Comparison of ENCODE assay signal across 8 mouse cellular contexts in the genomic region with DNA sequence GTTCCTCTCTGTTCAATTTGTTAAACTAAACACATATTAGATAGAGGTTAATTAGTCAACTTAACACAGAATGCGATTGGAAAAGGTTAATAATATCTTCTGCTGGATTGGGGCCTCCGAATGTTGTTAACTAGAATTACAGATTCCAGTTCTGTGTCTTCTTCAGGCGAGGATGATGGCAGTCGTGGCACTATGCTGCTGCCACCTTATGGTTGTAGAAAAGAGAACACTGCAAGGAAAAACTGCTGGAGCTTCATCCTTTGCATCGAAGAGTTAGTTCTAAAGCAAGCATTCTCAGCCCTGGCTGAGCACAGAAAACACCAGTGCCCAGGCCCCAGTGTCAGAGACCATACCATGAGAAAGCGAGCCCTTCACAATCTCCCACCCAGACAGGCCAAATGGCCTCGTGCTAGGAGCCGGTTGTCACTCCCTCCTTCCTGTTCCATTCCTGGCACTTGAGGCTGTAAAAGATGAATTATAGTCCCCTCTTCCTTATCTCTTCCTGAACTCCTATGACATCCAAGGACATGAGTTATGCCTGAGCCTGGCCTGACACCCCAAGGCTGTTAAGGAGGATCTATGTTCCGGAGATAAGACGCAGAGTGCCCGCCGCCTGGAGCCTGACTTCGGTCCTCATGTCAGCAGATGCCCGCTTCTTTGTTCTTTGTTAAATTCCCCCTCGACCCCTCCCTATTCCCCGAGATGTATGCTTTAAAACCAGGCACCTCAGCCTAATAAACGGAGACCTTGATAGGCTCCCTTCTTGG.
DNase-seq lines count a peak whose midpoint lies in the region; ATAC-seq and TF ChIP-seq lines count a peak whose summit lies in the region.
"Not testable (repeated sequence)": the region's sequence is repeated elsewhere in the genome, so short reads cannot be mapped to it uniquely, and the experiment has no call there.

No protein-coding gene starts in this region.

- not testable (repeated sequence) for H3K27me3 ChIP-seq in CH12.LX (replicated peaks); hindbrain, postnatal 0 days (ENCODE audit: insufficient read depth, low read length); midbrain, embryonic 16.5 days (ENCODE audit: control insufficient read depth, insufficient read depth, low read depth, low read length)

- TF ChIP-seq EP300 in CH12.LX (IDR thresholded peaks at IDR 0.05; ENCODE audit: low read length) = not testable (repeated sequence)

- ATAC-seq in frontal cortex, adult (ENCODE audit: low TSS enrichment) = peak; percentile 74
- ATAC-seq in hindbrain, postnatal 0 days; midbrain, embryonic 16.5 days: not testable (repeated sequence)

- not testable (repeated sequence) for TF ChIP-seq POLR2A in CH12.LX (IDR thresholded peaks at IDR 0.05; ENCODE audit: low read depth, low read length)

- dilution Hi-C loops in CH12.LX (cut with MboI; ENCODE audit: extremely low pct_ligation_motif_present, extremely low pct_unique_long_range_greater_than_20kb, low sequenced_read_pairs) = not testable (repeated sequence)

- not testable (repeated sequence) for H3K9me3 ChIP-seq in CH12.LX (replicated peaks; ENCODE audit: low read length); hindbrain, postnatal 0 days (ENCODE audit: low read length); midbrain, embryonic 16.5 days (replicated peaks; ENCODE audit: control insufficient read depth, low read length, poor library complexity, severe bottlenecking)

- TF ChIP-seq CTCF in CH12.LX (conservative IDR thresholded peaks at IDR 0.05 in 1 of 2, IDR thresholded peaks at IDR 0.05 in 1 of 2; ENCODE audit: low read depth in 2 of 2, low read length in 2 of 2) = peak in 1 of 2 experiments; percentile 50; a peak in 2 of 4 replicates
- peak; percentile 65 for TF ChIP-seq CTCF in hindbrain, postnatal 0 days (IDR thresholded peaks at IDR 0.05; ENCODE audit: low read depth)

- not testable (repeated sequence) for H3K9ac ChIP-seq in CH12.LX (ENCODE audit: insufficient read depth, low read depth); hindbrain, postnatal 0 days (replicated peaks; ENCODE audit: low read length); midbrain, embryonic 16.5 days (ENCODE audit: low read depth, low read length)

- H3K4me3 ChIP-seq in CH12.LX (replicated peaks in 1 of 3; ENCODE audit: low read depth in 2 of 3, low read length in 2 of 3, poor library complexity in 1 of 3); hindbrain, postnatal 0 days (ENCODE audit: low read length); midbrain, embryonic 16.5 days (ENCODE audit: low read depth, low read length): not testable (repeated sequence)

- H3K27ac ChIP-seq in CH12.LX (ENCODE audit: insufficient read depth, low read depth); hindbrain, postnatal 0 days: not testable (repeated sequence)
- H3K27ac ChIP-seq in midbrain, embryonic 16.5 days (ENCODE audit: low read length) = 0 out of 2 replicates have a peak overlapping the region, but pooled peaks have one; percentile 37

- not testable (repeated sequence) for DNase-seq in CH12.LX (ENCODE audit: extremely low read depth)
- peak; percentile 53 for DNase-seq in adrenal gland, postnatal 14 days
- DNase-seq in cerebellum, postnatal 14 days = peak; percentile 19 to 32
- peak; percentile 65 for DNase-seq in hindbrain, postnatal 0 days (ENCODE audit: low spot score)
- DNase-seq in layer of hippocampus, adult 11-12 months (ENCODE audit: low spot score) = peak; percentile 40
- peak; percentile 41 for DNase-seq in telencephalon, adult 2 months (ENCODE audit: low read depth, low spot score)

- in situ Hi-C loops in CH12.LX (cut with MboI; ENCODE audit: low pct_ligation_motif_present, low pct_unique_long_range_greater_than_20kb, low sequenced_read_pairs) = not testable (repeated sequence)

- not testable (repeated sequence) for H3K4me1 ChIP-seq in CH12.LX (ENCODE audit: control insufficient read depth in 1 of 2, insufficient read depth in 2 of 2); hindbrain, postnatal 0 days (ENCODE audit: insufficient read depth, low read length); midbrain, embryonic 16.5 days (ENCODE audit: control insufficient read depth, insufficient read depth, low read length)

- peak; percentile 53 for TF ChIP-seq RAD21 in CH12.LX (IDR thresholded peaks at IDR 0.05; ENCODE audit: low read depth, low read length)

- 74% methylated on average over 17 of the region's 17 CpGs for whole genome bisulfite sequencing in hindbrain, postnatal 0 days
- 78% methylated on average over 17 of the region's 17 CpGs for WGBS in midbrain, embryonic 16.5 days

- not testable (repeated sequence) for H3K36me3 ChIP-seq in CH12.LX (replicated peaks in 1 of 2; ENCODE audit: control insufficient read depth in 1 of 2, insufficient read depth in 1 of 2, low read length in 1 of 2); hindbrain, postnatal 0 days (ENCODE audit: insufficient read depth, low read length); midbrain, embryonic 16.5 days (ENCODE audit: control insufficient read depth, insufficient read depth, low read length)

- not testable (repeated sequence) for H3K4me2 ChIP-seq in CH12.LX (ENCODE audit: insufficient read depth, low read depth, poor library complexity, severe bottlenecking); hindbrain, postnatal 0 days (ENCODE audit: low read depth, low read length); midbrain, embryonic 16.5 days (ENCODE audit: low read length)

- not testable (repeated sequence) for H3K79me2 ChIP-seq in CH12.LX (replicated peaks; ENCODE audit: control insufficient read depth, extremely low read depth, insufficient read depth, poor library complexity, severe bottlenecking)

TF ChIP-seq in CH12.LX, 34 proteins besides CTCF, POLR2A, EP300 and RAD21:
- TF ChIP-seq SMC3 (IDR thresholded peaks at IDR 0.05; ENCODE audit: low read depth, low read length) = peak; percentile 39
TF ChIP-seq in CH12.LX: peak in this region for 1; not testable (repeated sequence) for 33.
